Mouse (Mus musculus) olfactory bulb, adult 2 months (tissue): ENCODE measurements around the gene Adgrf1.

ENCODE experiments used
- CTCF ChIP-seq: fragments of 200-500 bp; IDR thresholded peaks from 2 replicates; pipeline ENCODE4 v1.5.1; 2012; ENCODE audit warnings: low read depth, mild to moderate bottlenecking, low read length, moderate library complexity; ENCODE audit not compliant: insufficient read depth
- POLR2A ChIP-seq: fragments of 200-500 bp; IDR thresholded peaks from 2 replicates; pipeline ENCODE4 v1.6.1; 2012; ENCODE audit warnings: mild to moderate bottlenecking, low read depth, low read length, moderate library complexity; ENCODE audit not compliant: insufficient read depth

- TF ChIP-seq CTCF (no peak), POLR2A (no peak)
These were observed 5.4 kb upstream of the Adgrf1 start for GRCm38 (mm10) chr17:43264739-43265138.
